Mouse (Mus musculus) ZHBTc4 (cell line): ENCODE measurements around the gene Gm5788.
"Not testable (repeated sequence)": the region's sequence is repeated elsewhere in the genome, so short reads cannot be mapped to it uniquely, and the experiment has no call there.

ENCODE experiments used
- DNase-seq: peaks from one replicate; pipeline ENCODE4 v3.0.0-alpha.2; 2011; ENCODE audit warnings: low read depth, low spot score

The Gm5788 gene

DNA sequence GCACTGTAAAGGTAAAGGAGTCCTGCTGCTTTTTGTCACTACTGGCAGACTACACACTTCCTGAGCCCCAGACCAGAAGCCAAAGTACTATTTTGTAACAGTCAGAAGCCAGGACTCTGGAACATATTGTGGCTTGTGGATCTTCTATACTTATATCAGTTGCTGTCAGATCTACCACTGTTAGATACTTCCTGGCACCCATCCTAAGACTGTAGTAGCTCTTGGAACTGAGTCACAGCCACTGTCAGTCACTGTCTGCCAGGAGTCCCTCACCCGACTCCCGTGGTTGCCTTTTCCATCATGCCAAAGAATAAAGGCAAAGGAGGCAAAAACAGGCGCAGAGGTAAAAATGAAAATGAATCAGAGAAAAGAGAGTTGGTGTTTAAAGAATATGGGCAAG, at the start of gene Gm5788:
Gene Gm5788 (plus strand): TSS at position 301 of the 400 bp plus-strand sequence.
- DNase-seq = not testable (repeated sequence)

GRCm38 (mm10) chr12:87449456-87449855, 45.1 kb upstream of the Gm5788 start:
- no peak for DNase-seq

- DNase-seq = peak; percentile 75
Measured at GRCm38 (mm10) chr12:87464678-87465297, 29.7 kb upstream of the Gm5788 start.

DNA sequence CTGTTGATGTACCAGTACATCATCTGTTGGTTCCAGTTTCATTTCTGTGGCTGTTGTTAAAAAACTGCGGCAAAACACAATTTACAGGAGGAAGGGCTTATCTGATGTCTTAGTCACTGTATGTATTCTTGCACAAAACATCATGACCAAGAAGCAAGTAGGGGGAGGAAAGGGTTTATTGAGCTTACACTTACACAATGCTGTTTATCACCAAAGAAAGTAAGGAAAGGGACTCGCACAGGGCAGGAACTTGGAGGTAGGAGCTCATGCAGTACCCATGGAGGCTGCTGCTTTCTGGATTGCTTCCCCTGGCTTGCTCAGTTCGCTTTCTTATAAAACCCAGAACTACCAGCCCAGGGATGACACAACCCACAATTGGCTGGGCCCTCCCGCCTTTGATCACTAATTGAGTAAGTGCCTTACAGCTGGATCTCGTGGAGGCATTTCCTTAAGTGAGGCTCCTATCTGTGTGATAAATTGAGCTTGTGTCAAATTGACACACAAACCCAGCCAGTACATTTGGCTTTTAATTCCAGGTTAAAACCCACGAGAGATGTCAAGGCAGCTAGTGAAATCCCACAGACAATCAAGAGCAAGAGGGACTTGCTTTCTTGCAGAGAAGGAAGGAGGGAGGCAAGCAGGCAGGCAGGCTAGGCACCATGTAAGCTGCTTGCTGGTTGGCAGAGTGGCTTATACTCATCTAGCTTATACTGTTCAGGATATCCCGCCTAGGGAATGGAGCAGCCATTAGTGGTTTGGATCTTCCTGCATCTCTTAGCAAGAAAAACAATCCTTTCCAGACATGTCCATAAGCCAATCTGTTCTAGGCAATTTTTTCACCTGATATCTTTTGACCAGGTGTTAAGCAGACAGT, 24.0 kb upstream of the Gm5788 start:
- DNase-seq = no peak

GRCm38 (mm10) chr12:87471421-87471963, 23.0 kb upstream of the Gm5788 start:
- DNase-seq = peak; percentile 47

DNA sequence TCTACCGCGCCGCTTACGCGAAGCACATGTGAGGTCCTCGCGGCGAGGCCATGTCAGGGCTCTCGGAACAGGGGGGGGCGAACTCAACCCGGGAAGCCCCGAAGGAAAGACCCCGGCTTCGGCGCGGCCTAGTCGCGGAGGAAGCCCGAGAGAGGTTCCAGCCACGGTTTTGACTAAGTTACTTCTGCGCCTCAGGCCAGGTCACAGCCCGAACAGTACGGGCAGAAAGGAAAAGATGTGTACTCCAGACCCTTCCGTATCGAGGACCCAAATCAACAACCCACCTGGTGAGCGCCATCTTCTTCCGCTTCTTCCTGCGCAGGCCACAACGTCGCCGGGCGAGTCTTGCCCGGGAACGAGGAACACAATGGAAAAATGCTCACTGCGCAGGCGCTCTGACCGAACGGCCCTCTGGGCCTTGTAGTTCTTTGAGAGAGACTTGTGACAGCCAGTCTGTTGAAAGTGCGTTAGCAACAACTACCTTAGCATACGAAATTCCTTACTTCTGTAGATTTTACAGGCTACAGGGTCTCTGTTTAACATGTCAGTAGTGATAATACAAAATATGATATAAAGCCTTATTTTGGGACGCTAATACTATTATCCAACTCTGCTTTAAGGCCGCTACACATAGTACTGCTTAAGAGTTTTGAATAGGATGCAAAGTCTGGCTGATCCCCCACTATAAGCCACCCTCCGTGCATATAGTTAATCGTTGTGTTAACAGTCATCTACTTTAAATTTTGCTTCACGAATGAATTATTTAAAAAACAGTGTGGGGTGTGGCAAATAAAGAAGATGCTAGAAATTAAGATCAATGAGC, 22.3 kb upstream of the Gm5788 start, which contains the start of gene Snw1:
Gene Snw1 (minus strand): TSS at position 311 of the 823 bp plus-strand sequence.
- peak; percentile 97 for DNase-seq

- DNase-seq = no peak
Measured at GRCm38 (mm10) chr12:87474756-87475155, 19.8 kb upstream of the Gm5788 start.

DNA sequence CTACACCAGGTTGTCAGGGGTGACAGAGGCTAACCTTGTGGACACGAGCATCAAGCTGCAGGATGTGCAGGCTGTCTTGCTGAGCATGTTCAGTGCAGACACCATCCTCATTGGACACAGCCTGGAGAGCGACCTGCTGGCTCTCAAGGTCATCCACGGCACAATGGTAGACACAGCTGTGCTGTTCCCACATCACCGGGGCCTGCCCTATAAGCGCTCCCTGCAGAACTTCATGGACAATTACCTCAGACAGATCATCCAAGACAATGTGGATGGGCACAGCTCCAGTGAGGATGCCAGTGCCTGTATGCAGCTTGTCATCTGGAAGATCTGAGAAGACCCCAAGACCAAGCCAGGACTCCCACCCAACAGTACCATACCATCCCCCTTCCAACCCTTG, 12.0 kb upstream of the Gm5788 start:
- DNase-seq = not testable (repeated sequence)

- DNase-seq = peak; percentile 42
Measured at GRCm38 (mm10) chr12:87488683-87489082, 5.8 kb upstream of the Gm5788 start.

DNA sequence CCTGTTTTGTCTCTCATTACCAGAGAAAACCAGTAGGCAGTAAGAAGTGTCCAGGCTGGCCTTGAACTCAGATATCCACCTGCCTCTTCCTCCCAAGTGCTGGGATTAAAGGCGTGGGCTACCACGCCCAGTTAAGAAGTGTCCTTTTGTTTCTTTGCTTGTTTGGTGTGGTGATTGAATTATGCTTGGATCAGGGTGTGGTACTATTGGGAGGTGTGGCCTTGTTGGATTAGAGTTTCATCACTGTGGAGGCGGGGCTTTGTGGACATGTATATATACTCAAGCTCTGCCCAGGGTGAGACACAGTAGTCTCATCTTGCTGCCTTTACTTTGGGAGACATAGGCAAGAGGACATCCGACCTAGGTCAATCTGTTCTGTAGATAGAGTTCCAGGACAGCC, 19.5 kb downstream of the Gm5788 start, which contains the start of gene Gm8300:
Gene Gm8300 (plus strand): TSS at position 301 of the 400 bp plus-strand sequence.
- not testable (repeated sequence) for DNase-seq

GRCm38 (mm10) chr12:87519616-87520015, 25.1 kb downstream of the Gm5788 start:
- DNase-seq = not testable (repeated sequence)

DNA sequence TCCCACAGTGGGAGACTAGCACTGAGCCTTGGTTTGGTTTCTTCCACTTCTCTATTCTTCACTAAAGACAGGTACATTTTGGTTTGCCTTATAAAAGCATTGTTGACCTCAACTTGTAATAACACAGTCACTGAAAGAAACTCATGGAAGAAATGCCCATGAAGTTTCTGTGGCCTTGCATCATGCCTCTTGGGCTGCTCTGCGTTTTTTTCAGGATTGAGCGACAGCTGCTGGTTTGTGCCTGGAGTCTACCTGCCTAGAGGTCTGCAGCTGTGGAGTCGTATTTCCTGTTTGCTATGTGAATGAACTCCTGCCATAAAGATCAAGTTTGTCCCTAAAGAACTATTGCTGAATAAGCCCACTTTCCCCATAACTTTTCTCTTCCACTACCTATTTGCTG, 49.4 kb downstream of the Gm5788 start:
- DNase-seq = no peak
